Mouse (Mus musculus) lung, adult 2 months (tissue): Measurements from ENCODE around the gene Ptpn7.

Source experiments
- CTCF ChIP-seq: fragments of 200-500 bp; IDR thresholded peaks from 2 replicates; pipeline ENCODE4 v1.5.1; 2011; ENCODE audit warnings: mild to moderate bottlenecking, low read length, control low read depth; ENCODE audit not compliant: insufficient read depth
- POLR2A ChIP-seq: fragments of 200-500 bp; IDR thresholded peaks from 2 replicates; pipeline ENCODE4 v1.6.1; 2011; ENCODE audit warnings: low read depth, mild to moderate bottlenecking, control low read depth, low read length, borderline replicate concordance; ENCODE audit errors: extremely low read depth

DNA sequence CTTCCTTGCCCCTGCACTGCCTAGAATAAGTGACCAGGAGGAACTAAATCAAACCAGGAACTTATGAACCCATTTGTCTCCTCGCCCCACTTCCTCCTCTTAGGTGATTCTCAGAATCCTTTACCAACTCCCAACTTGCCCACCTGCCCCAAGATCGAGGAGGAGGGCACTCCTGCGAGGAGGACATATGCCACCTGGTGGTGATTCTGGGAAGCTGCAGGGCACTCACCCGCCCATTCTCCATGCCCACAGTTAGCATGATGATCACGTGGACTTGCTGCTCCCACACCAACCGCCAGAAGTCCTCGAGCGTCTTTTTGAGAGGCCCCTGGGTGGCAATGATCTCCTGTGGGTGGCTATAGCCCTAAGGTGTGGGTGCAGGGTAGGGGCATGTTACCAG, 19.8 kb upstream of the Ptpn7 start:
- TF ChIP-seq POLR2A (no peak), CTCF (peak; percentile 90)
